In the genomic region with DNA sequence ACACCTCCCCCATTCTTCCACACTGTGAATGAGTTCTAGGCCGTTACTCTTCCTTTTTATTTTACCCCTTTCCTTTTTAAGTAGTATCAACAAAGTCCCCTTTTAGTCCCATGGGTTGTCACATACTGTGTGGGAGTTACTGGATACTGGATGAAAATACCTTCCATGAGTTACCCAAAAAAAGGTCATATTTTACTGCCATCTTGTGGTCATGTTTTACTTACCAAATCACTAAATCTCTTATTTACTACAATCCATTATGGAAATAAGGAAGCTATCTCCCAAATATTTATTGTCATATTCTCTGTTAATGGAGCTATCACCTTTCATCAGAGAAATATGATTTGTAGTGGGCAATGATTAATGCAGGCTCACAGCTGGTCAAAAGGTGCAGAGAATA, we compare ENCODE assay signal across 18 mouse cellular contexts.
DNase-seq lines count a peak whose midpoint lies in the region; ATAC-seq and TF ChIP-seq lines count a peak whose summit lies in the region.
"Had no signal": no experiment of that assay in that cellular context is flagged by ENCODE, and none has a peak within 500 bp of the region (broad histone marks: within the 10 kb centered on the region; RNA-seq: fewer than 3 reads in every experiment).

No protein-coding gene starts in this region.

- peak; percentile 33; the same call in 1 of the 2 replicates for TF ChIP-seq CTCF in kidney, postnatal 0 days (IDR thresholded peaks at IDR 0.05; ENCODE audit: low read depth)
- TF ChIP-seq CTCF in midbrain, postnatal 0 days (IDR thresholded peaks at IDR 0.05) = no peak; the same call in 1 of the 2 replicates

- H3K9ac ChIP-seq in kidney, postnatal 0 days (ENCODE audit: low read depth, low read length) = no peak overlapping the region
- H3K9ac ChIP-seq in kidney, embryonic 14.5 days (ENCODE audit: low read depth, low read length) = no peak overlapping the region
- no peak overlapping the region for H3K9ac ChIP-seq in midbrain, postnatal 0 days (replicated peaks; ENCODE audit: low read length, poor library complexity, severe bottlenecking)
- H3K9ac ChIP-seq: liver, embryonic 14.5 days had no signal

- H3K4me3 ChIP-seq in kidney, postnatal 0 days (replicated peaks; ENCODE audit: low read depth, low read length) = no peak overlapping the region
- H3K4me3 ChIP-seq in kidney, embryonic 14.5 days (ENCODE audit: low read length) = no peak overlapping the region
- no peak overlapping the region for H3K4me3 ChIP-seq in midbrain, postnatal 0 days (ENCODE audit: low read depth, low read length)
- H3K4me3 ChIP-seq: gastrocnemius, adult 2 months had no signal

- H3K4me2 ChIP-seq in kidney, postnatal 0 days (ENCODE audit: low read length) = no peak overlapping the region
- H3K4me2 ChIP-seq in kidney, embryonic 14.5 days (replicated peaks; ENCODE audit: low read depth, low read length) = no peak overlapping the region
- H3K4me2 ChIP-seq in midbrain, postnatal 0 days (ENCODE audit: low read depth, low read length, poor library complexity, severe bottlenecking) = no peak overlapping the region
- H3K4me2 ChIP-seq: midbrain, embryonic 11.5 days had no signal

- H3K4me1 ChIP-seq in kidney, postnatal 0 days (replicated peaks; ENCODE audit: insufficient read depth, low read length) = no peaks in the 10 kb centered on the region
- no peaks in the 10 kb centered on the region for H3K4me1 ChIP-seq in kidney, embryonic 14.5 days (ENCODE audit: control insufficient read depth, insufficient read depth, low read length)
- no peaks in the 10 kb centered on the region for H3K4me1 ChIP-seq in midbrain, postnatal 0 days (ENCODE audit: insufficient read depth, low read length)

- H3K27ac ChIP-seq in kidney, postnatal 0 days = no peak overlapping the region
- no peak overlapping the region for H3K27ac ChIP-seq in kidney, embryonic 14.5 days (ENCODE audit: low read depth, low read length)
- H3K27ac ChIP-seq in midbrain, postnatal 0 days (ENCODE audit: low read depth, low read length) = no peak overlapping the region
- H3K27ac ChIP-seq: gastrocnemius, adult 2 months; liver, embryonic 14.5 days had no signal

- H3K9me3 ChIP-seq in kidney, postnatal 0 days (replicated peaks; ENCODE audit: low read length) = no peaks in the 10 kb centered on the region
- H3K9me3 ChIP-seq in kidney, embryonic 14.5 days (ENCODE audit: control insufficient read depth, low read length) = no peaks in the 10 kb centered on the region
- no peaks in the 10 kb centered on the region for H3K9me3 ChIP-seq in midbrain, postnatal 0 days (ENCODE audit: low read length)

- DNase-seq in kidney, postnatal 0 days (ENCODE audit: low spot score) = peak; percentile 6
- peak; percentile 66 for DNase-seq in 3T3-L1 (ENCODE audit: low read depth, low spot score)
- DNase-seq in 416B (ENCODE audit: low read depth) = peak; percentile 21
- DNase-seq in ZHBTc4 (ENCODE audit: low read depth, low spot score) = peak; percentile 13
- DNase-seq in gastrocnemius, postnatal 4 days (ENCODE audit: low spot score in 2 of 2) = no peak
- no peak for DNase-seq in cerebellum, adult 11 months
- DNase-seq in midbrain, postnatal 0 days (ENCODE audit: low spot score) = no peak
- DNase-seq: adrenal gland, postnatal 14 days; cerebellum, postnatal 36 days; gastrocnemius, adult 2 months; kidney, postnatal 14 days; lung, postnatal 36 days; right cerebral cortex, postnatal 14 days; thymus, postnatal 4 days had no signal

- no peaks in the 10 kb centered on the region for H3K27me3 ChIP-seq in kidney, postnatal 0 days (ENCODE audit: insufficient read depth, low read length)
- H3K27me3 ChIP-seq in kidney, embryonic 14.5 days (ENCODE audit: control insufficient read depth, insufficient read depth, low read length) = no peaks in the 10 kb centered on the region
- H3K27me3 ChIP-seq in midbrain, postnatal 0 days (ENCODE audit: insufficient read depth, low read length) = no peaks in the 10 kb centered on the region

- no peak for ATAC-seq in kidney, postnatal 0 days (replicated peaks; ENCODE audit: low FRiP score, low read depth)
- ATAC-seq in kidney, embryonic 14.5 days (ENCODE audit: low FRiP score, low TSS enrichment) = no peak
- no peak for ATAC-seq in midbrain, postnatal 0 days (ENCODE audit: low FRiP score)
- ATAC-seq: forebrain, embryonic 16.5 days had no signal

- WGBS in kidney, postnatal 0 days = 26% methylated on average over 1 of the region's 1 CpGs
- 42% methylated on average over 1 of the region's 1 CpGs for WGBS in kidney, embryonic 14.5 days
- WGBS in midbrain, postnatal 0 days = 33% methylated on average over 1 of the region's 1 CpGs

- H3K36me3 ChIP-seq in kidney, postnatal 0 days (ENCODE audit: insufficient read depth, low read length) = no peaks in the 10 kb centered on the region
- no peaks in the 10 kb centered on the region for H3K36me3 ChIP-seq in kidney, embryonic 14.5 days (ENCODE audit: control insufficient read depth, insufficient read depth, low read length)
- H3K36me3 ChIP-seq in midbrain, postnatal 0 days (ENCODE audit: insufficient read depth, low read length) = no peaks in the 10 kb centered on the region

Comparison
In these comparisons a context has a peak if more than half of its experiments do, and no peak if none do; other contexts are left out.
1. DNase-seq: peak in kidney, postnatal 0 days (single experiment), 3T3-L1 (single experiment), 416B (single experiment) and ZHBTc4 (single experiment); none in gastrocnemius, postnatal 4 days (0 of 2), cerebellum, adult 11 months (single experiment) and midbrain, postnatal 0 days (single experiment).